Mouse (Mus musculus): Measurements from ENCODE around the gene Zfp967.
"Not testable (repeated sequence)": the region's sequence is repeated elsewhere in the genome, so short reads cannot be mapped to it uniquely, and the experiment has no call there.

Zfp967 gene

GRCm38 (mm10) chr2:176520756-176521155, at the start of gene Zfp967:
Zfp967 (plus strand) TSS chr2:176521056.
- DNase-seq, result not testable (repeated sequence)

GRCm38 (mm10) chr2:176486683-176487082, 34.2 kb upstream of the Zfp967 start, which contains the start of gene Gm14434:
Gm14434 (minus strand) TSS chr2:176486783.
- DNase-seq, result not testable (repeated sequence)

Measured in kidney, postnatal 4 days (tissue).